Mouse (Mus musculus) forebrain, embryonic 10.5 days (tissue): Measurements from ENCODE around the gene Cpa2. TPM values are rescaled to one million over a fixed set of nuclear protein-coding genes. Genes with fewer than 3 reads are reported as not detected.

ENCODE experiments used
- DNase-seq: peaks from one replicate; pipeline ENCODE4 v3.0.0-alpha.2; 2017; ENCODE audit warnings: low spot score; ENCODE audit errors: extremely low spot score
- H3K27ac ChIP-seq: fragments of 300-500 bp; sonication (generic); 2 replicates; pipeline ENCODE4 v1.5.1; 2016; ENCODE audit warnings: mild to moderate bottlenecking
- H3K27me3 ChIP-seq: fragments of 300-500 bp; sonication (generic); 2 replicates; pipeline ENCODE4 v1.6.1; 2016; ENCODE audit warnings: mild to moderate bottlenecking; ENCODE audit not compliant: poor library complexity, severe bottlenecking
- H3K36me3 ChIP-seq: fragments of 300-500 bp; sonication (generic); replicated peaks from 2 replicates; pipeline ENCODE4 v1.6.1; 2016; ENCODE audit warnings: mild to moderate bottlenecking, moderate library complexity
- H3K4me1 ChIP-seq: fragments of 300-500 bp; sonication (generic); 2 replicates; pipeline ENCODE4 v1.6.1; 2016
- H3K4me3 ChIP-seq: fragments of 300-500 bp; sonication (generic); 2 replicates; pipeline ENCODE4 v1.5.1; 2016; ENCODE audit warnings: mild to moderate bottlenecking, moderate library complexity
- H3K9me3 ChIP-seq: fragments of 300-500 bp; sonication (generic); 2 replicates; pipeline ENCODE4 v1.6.1; 2016; ENCODE audit warnings: mild to moderate bottlenecking, moderate library complexity
- WGBS: fragments of 180-500 bp; shearing (Covaris S2); methylation state at CpG from one replicate; pipeline ENCODE4 v1.1.7; 2016; 5-methylcytosine and 5-hydroxymethylcytosine counted together
- polyA plus RNA-seq: library from polyadenylated mRNA; unstranded; fragments of >200 nt; fragmentation: Nextera tagmentation; extraction: Ambion mirVana; gene quantifications from 2 replicates; pipeline ENCODE4 v1.2.1, GENCODE M21; 2016

The Cpa2 gene
- polyA plus RNA-seq, 1 experiment from 2014 or later, result 15.6 TPM

DNA sequence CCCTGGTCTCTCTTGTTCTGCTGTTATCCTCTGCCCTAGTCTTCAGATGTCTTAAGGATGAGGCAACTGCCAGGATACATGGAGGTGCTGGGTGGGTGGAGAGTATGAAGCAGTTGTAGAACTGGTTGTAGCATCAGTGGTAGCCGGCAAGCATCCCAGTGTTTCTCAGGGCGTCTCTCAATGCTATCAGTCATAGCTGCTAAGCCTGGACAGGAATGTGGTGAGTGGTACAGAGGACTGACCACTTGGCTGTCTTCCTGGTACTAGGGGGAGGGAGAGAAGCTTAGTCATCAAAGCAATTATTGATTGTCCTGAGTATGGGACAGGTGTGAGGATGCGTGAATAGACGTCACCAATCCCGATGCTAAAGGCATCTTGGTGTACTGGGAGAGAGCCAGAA lies 28.6 kb downstream of the Cpa2 start:
- DNase-seq, result no peak
- Histone ChIP-seq H3K36me3 (no peaks in the 10 kb centered on the region), H3K27me3 (no peaks in the 10 kb centered on the region), H3K4me1 (peaks cover 24% of the 10 kb centered on the region), H3K27ac (peak overlapping the region; percentile 2; the same call in 1 of the 2 replicates), H3K4me3 (no peak overlapping the region), H3K9me3 (no peaks in the 10 kb centered on the region)
- 95% methylated on average over 5 of the region's 5 CpGs for WGBS

DNA sequence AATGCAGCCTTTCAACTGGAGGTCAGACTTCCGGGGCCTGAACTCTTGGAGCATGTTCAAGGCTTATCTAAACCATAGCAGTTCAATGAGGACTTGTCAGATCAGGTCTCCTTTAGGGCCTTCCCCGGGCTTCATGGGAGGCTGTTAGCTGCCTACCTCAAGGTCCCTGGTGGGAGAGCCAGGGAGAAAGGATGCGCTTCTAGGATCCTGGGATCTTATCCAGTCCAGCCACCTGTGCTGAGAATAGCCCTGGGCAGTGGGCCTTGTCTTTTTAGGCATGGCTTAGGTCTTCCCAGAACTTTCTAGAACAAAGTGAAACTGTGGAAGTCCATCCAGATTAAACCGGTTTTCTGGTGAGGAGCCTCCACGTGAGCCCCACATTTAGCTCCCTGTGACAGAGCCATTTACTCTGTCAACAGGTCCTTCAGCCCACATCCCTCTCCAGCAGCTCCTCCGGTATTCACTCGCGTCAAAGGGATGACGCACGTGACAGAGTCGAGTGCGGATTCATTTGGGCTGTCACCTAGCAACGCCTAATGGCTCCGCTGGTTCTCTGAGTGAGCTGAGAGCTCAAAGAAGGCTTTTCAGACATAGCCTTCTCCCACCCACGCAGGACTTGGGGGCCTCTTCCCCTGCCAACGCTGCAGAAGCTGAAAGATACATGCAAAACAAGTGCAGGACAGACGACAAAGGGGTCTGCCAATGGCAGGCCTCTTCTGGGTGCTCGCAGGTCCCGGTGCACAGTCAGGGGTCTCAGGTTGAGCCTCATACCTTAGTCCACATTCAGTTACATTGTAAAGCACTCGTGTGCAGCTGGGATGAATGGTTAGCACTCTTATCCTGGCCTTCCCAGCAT lies 31.3 kb downstream of the Cpa2 start:
- Histone ChIP-seq H3K27ac (peak overlapping the region; percentile 81), H3K36me3 (no peaks in the 10 kb centered on the region), H3K4me3 (no peak overlapping the region), H3K27me3 (no peaks in the 10 kb centered on the region), H3K9me3 (no peaks in the 10 kb centered on the region), H3K4me1 (peaks cover 41% of the 10 kb centered on the region)
- 59% methylated on average over 20 of the region's 20 CpGs for WGBS
- peak; percentile 71 for DNase-seq

DNA sequence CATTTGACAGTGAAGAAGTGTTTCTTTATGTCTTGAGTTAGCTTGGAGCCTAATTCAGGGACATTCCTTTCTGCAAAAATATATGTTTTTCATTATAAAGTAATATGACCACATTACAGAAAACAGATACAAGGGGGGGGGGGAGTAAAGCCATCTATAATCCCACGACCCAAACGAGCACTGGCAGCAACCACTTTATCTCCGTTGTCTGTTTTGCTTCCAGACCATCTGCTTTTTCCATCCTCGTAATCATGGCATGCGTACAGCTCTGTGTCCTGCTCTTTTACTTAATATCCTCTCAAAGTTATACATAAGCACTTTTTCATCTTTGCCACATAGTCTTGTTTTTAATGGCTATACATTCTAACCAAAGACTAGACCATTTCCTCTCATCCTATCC lies 32.0 kb downstream of the Cpa2 start:
- 89% methylated on average over 5 of the region's 5 CpGs for WGBS

DNA sequence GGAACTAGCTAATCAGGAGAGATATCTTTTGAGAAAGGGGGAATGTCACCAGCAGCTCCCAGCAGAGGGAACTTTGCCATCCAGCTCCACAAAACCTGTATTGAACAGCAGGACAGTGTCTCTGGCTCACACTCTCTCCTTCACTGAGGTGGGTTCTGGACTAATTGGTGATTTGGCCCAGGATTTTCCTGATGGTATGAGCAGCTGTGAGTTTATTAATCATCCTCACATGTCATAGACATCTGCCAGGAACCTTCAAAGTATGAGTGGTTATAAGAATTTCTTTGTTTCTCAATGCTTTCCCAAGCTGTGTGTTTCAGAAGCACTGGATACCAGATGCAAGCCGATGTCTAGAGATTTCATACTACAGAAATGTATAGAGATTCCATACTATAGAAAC lies 33.6 kb downstream of the Cpa2 start:
- 91% methylated on average over 1 of the region's 1 CpGs for WGBS
- H3K27ac ChIP-seq, result peak overlapping the region; percentile 81; the same call in 1 of the 2 replicates

More for the DNA sequence above, 32.0 kb downstream of the Cpa2 start:
- Histone ChIP-seq H3K4me1 (peaks cover 41% of the 10 kb centered on the region), H3K4me3 (no peak overlapping the region), H3K36me3 (no peaks in the 10 kb centered on the region), H3K27ac (peak overlapping the region; percentile 81), H3K27me3 (no peaks in the 10 kb centered on the region), H3K9me3 (no peaks in the 10 kb centered on the region)
- DNase-seq, result no peak

DNA sequence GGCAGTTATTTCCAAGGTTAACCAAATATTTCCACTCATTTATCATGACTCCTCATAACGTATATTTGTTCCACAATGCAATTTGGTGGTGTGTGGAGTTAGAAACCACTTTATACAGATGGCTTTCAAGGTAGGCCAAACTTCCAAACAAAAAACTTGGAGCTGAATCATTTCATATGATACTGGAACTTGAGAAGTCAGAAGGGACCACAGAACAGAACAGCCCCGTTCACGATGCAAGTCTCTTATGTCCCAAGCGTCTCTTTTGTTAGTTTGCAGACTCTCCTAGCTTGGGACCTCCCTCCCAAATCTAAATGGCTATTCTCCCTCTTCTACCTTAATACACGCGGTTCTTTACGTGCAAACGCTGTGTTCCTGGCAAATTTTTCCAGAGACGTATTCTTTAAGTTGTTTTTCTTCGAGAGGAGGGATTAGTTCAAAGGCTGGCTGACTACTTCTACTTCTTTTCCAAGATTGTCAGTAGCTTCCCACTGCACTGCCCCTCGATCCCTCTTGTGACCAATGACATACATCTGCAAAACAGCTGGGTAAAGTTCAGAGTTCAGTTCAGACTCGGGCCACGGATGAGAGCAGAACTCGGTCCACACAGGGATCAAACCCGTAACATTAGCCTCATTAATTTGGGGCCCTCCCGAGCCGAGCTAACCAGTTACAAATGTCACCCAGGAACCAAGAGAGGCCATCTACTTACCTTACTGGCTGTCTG lies 35.3 kb downstream of the Cpa2 start:
- peak overlapping the region; percentile 66 for H3K27ac ChIP-seq
- WGBS, result 75% methylated on average over 17 of the region's 17 CpGs

More for the DNA sequence above, 33.6 kb downstream of the Cpa2 start:
- DNase-seq, result no peak
- peaks cover 49% of the 10 kb centered on the region for H3K4me1 ChIP-seq
- no peaks in the 10 kb centered on the region for H3K36me3 ChIP-seq
- H3K4me3 ChIP-seq, result no peak overlapping the region
- no peaks in the 10 kb centered on the region for H3K27me3 ChIP-seq
- no peaks in the 10 kb centered on the region for H3K9me3 ChIP-seq

DNA sequence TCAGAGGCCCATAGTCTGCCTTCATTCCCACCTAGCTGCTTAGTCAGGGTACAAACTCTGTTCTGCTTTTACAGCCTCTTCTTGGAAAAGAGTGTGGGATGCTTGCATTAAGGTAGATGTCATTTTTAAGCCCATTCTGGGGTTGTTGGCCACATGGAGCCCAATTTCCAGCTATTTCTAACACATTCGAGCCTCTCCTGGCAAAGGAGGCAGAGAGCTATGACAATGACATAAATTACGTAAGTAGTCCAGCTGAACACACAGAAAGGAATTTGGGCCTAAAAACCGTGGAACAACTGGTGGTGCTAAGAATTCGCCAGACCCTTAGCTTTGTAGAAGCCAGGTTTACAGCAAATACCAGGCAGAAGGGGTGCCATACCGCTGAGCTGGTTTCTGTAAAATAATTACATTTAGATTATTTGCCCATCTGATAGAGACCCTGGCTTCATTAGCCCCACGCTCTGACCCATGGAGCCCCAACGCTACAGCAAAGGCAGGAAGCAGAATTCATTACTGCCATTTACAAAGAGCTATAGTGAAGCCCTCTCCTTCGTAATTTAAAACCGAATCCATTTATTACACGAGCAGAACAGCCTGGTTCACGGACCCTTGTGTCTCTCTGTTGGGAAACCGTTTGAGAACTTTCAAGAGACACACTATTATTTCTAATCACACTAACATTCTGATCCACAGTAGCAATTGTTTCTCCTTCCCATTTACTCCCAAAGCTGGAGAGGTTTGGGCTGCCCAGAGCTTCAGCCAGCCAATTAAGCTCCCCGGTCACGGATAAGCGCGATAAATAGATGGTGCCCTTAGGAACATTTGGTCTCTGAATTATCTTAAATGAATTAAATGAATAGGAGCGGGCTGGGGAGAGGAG lies 38.8 kb downstream of the Cpa2 start:
- H3K4me1 ChIP-seq, result peaks cover 50% of the 10 kb centered on the region
- H3K27ac ChIP-seq, result peak overlapping the region; percentile 87
- H3K36me3 ChIP-seq, result no peaks in the 10 kb centered on the region
- DNase-seq, result no peak
- H3K9me3 ChIP-seq, result no peaks in the 10 kb centered on the region
- peak overlapping the region; percentile 20; the same call in 1 of the 2 replicates for H3K4me3 ChIP-seq
- H3K27me3 ChIP-seq, result no peaks in the 10 kb centered on the region
- 60% methylated on average over 17 of the region's 17 CpGs for WGBS

More for the DNA sequence above, 35.3 kb downstream of the Cpa2 start:
- H3K36me3 ChIP-seq, result no peaks in the 10 kb centered on the region
- H3K9me3 ChIP-seq, result no peaks in the 10 kb centered on the region
- H3K4me3 ChIP-seq, result no peak overlapping the region
- H3K4me1 ChIP-seq, result peaks cover 66% of the 10 kb centered on the region
- H3K27me3 ChIP-seq, result no peaks in the 10 kb centered on the region
- no peak for DNase-seq

DNA sequence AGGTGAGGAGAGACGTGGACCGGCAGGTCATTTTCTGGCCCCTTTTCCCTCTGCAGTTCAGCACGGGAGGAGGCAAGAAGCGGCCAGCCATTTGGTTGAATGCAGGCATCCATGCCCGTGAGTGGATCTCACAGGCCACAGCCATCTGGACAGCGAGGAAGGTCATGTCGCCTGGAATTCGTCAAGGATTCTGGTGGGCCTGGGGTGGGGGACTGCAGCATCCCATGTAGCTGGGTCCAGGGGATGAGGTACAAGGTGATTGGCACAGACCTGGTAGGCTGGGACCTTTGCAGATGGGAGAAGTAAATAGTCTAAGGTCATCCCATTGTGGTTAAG lies 39.4 kb downstream of the Cpa2 start:
- 56% methylated on average over 8 of the region's 8 CpGs for WGBS
- Histone ChIP-seq H3K4me1 (peaks cover 47% of the 10 kb centered on the region), H3K9me3 (no peaks in the 10 kb centered on the region), H3K36me3 (no peaks in the 10 kb centered on the region; the same call in 1 of the 2 replicates), H3K27ac (peak overlapping the region; percentile 87), H3K27me3 (no peaks in the 10 kb centered on the region), H3K4me3 (peak overlapping the region; percentile 20)
- peak; percentile 35 for DNase-seq

DNA sequence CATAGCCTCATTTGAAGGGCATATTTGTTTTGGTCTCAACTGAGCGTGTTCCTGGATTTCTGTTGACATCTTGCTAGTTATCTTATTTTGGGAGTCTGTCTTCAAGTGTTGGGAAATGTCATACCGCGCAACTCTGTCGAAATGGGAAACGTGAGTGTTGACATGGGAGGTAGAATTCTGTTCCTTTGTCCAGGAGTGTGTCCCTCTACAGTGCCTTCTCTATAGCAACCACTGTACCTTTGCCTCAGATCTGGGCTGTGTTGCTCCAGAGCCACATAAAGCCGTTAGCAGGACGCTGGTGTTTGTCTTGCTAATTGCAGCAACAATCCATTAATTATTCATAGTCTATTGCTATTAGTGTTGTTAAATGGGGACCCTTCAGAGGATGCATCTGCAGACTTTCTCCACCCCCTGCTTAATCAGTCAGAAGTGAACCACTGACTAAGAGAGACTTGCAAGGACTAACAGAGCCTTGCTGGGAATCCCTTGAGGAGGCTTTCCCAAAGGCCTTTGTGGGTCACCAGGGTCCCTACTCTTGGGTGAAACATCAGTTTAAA lies 45.6 kb downstream of the Cpa2 start:
- Histone ChIP-seq H3K36me3 (peaks cover 7% of the 10 kb centered on the region), H3K27me3 (no peaks in the 10 kb centered on the region), H3K4me3 (no peak overlapping the region), H3K4me1 (peaks cover 25% of the 10 kb centered on the region), H3K27ac (0 out of 2 replicates have a peak overlapping the region, but pooled peaks have one; percentile 13), H3K9me3 (no peaks in the 10 kb centered on the region)
- WGBS, result 90% methylated on average over 7 of the region's 7 CpGs
- DNase-seq, result no peak

DNA sequence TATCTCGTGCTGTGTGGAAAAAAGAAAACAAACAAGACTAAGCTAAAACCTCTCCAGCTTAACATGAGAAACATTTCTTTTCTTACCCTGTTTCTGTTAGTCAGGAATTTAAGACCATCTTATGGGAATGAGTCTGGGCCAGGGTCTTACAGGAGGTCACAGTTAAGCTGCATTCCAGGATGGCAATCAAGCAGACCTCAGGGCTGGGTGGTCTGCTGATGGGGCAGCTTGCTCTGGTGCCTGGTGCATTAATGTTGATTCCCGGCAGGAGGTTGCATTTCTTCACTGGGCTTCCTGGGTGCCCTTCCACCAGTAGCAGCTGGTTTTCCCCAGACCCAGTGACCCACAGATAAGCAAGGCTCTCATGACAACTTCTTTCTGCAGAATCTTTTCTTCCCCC lies 48.4 kb downstream of the Cpa2 start:
- Histone ChIP-seq H3K9me3 (no peaks in the 10 kb centered on the region), H3K27me3 (no peaks in the 10 kb centered on the region), H3K4me3 (no peak overlapping the region), H3K4me1 (peaks cover 24% of the 10 kb centered on the region), H3K27ac (peak overlapping the region; percentile 68), H3K36me3 (peaks cover 7% of the 10 kb centered on the region)
- 47% methylated on average over 2 of the region's 2 CpGs for whole genome bisulfite sequencing
- no peak for DNase-seq

DNA sequence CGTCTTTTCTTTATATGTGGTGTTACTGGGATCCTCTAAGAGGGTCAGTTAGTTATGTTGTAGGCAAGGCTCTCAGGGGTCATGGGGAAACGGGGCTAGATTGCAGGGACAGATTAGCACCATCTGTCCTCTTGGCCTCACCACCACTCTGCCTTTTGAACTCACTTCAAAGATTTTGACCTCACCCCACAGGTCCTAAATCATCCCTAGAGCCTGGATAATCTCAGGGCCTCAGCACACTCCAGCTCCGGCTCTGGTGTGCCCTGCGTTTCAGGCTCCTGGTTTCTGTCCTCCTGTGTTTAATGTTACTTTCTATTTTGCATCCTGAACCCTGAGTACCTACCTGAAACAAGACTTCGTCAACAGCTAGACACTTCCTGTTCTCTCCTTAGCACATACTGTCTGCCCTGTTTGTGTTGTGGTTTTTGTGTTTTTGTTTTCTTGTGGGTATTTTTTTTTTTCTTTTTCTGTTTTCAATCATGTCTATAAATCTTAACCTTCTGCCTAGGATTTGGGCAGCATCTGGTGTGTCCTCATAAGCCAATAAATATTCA lies 50.5 kb downstream of the Cpa2 start:
- no peak for DNase-seq
- Histone ChIP-seq H3K27me3 (no peaks in the 10 kb centered on the region), H3K4me1 (peaks cover 21% of the 10 kb centered on the region), H3K4me3 (no peak overlapping the region), H3K9me3 (no peaks in the 10 kb centered on the region), H3K36me3 (peaks cover 7% of the 10 kb centered on the region), H3K27ac (no peak overlapping the region)
- 85% methylated on average over 5 of the region's 5 CpGs for WGBS

DNA sequence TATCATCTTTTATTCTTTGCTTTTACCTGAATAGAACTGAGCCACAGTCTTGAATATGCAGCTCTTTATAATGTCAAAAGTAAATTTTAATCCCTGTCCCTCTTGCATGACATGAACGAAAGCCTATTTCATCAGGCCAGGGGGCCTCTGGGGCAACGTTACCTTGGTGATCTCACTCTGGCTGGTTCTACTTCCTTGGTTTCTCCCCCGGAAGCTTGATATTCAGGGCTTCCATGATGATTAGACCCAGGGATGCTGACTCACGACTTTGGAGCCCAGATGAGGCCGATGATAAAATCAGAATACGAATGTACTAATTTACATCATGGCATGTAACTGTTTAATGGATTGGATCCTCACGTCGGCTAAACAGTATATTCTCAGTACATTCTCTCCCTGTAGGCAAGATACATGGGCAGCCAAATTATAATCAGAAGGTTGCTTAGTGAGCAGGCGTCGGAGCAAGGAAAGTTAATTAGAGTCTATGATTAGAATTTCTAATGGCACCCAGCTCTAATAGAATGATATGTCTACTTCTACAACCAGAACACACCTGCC lies 51.1 kb downstream of the Cpa2 start:
- Histone ChIP-seq H3K27ac (no peak overlapping the region), H3K4me3 (no peak overlapping the region), H3K4me1 (peaks cover 15% of the 10 kb centered on the region), H3K36me3 (peaks cover 7% of the 10 kb centered on the region), H3K9me3 (no peaks in the 10 kb centered on the region), H3K27me3 (no peaks in the 10 kb centered on the region)
- 89% methylated on average over 10 of the region's 10 CpGs for WGBS
- no peak for DNase-seq

DNA sequence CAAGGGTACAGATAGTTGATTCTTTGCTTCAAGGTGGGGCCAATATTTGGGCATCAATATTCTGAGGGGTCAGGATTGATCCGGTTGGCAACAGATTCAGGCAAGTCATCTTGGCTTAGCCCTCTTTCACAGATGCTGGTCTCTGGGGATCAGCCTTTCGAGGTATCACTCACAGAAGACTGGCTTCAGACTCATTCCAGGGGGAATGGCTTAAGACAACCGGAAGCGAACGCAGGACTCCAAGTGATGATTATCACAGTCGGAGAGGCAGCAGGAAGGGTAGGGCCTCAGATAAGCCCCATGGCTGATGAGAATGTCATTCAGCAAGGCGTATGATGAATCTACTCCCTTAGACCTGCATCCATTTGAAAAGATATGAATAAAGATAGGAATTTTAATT lies 53.0 kb downstream of the Cpa2 start:
- no peaks in the 10 kb centered on the region for H3K9me3 ChIP-seq
- H3K4me1 ChIP-seq, result peaks cover 13% of the 10 kb centered on the region
- DNase-seq, result no peak
- peak overlapping the region; percentile 13 for H3K27ac ChIP-seq
- H3K4me3 ChIP-seq, result no peak overlapping the region
- 84% methylated on average over 7 of the region's 7 CpGs for WGBS
- peaks cover 7% of the 10 kb centered on the region for H3K36me3 ChIP-seq
- no peaks in the 10 kb centered on the region for H3K27me3 ChIP-seq
